Mouse (Mus musculus): ENCODE data around the gene Stx1b. TPM values are rescaled to one million over a fixed set of nuclear protein-coding genes. Genes with fewer than 3 reads are reported as not detected.
A peak's percentile ranks its signal among the peaks of the same experiment; 100 is the strongest.

Stx1b gene
- polyA plus RNA-seq, 1 experiment from 2014 or later, result 10.0 TPM

GRCm38 (mm10) chr7:127765756-127766155, 58.6 kb downstream of the Stx1b start:
- H3K36me3 ChIP-seq, result peaks cover 66% of the 10 kb centered on the region

GRCm38 (mm10) chr7:127763642-127764041, 60.7 kb downstream of the Stx1b start:
- Histone ChIP-seq H3K4me3 (no peak overlapping the region), H3K9me3 (no peaks in the 10 kb centered on the region), H3K9ac (no peak overlapping the region), H3K4me1 (peaks cover 17% of the 10 kb centered on the region), H3K4me2 (replicated peaks) (no peak overlapping the region), H3K27ac (no peak overlapping the region), H3K27me3 (no peaks in the 10 kb centered on the region), H3K36me3 (peaks cover 74% of the 10 kb centered on the region)
- 87% methylated on average over 4 of the region's 4 CpGs for WGBS
- ATAC-seq (ENCODE audit: insufficient number of reproducible peaks, insufficient read depth, low FRiP score, low TSS enrichment), result no peak

More at GRCm38 (mm10) chr7:127765756-127766155, 58.6 kb downstream of the Stx1b start:
- Histone ChIP-seq H3K4me3 (no peak overlapping the region), H3K4me1 (peaks cover 17% of the 10 kb centered on the region), H3K9ac (no peak overlapping the region), H3K27me3 (no peaks in the 10 kb centered on the region), H3K9me3 (no peaks in the 10 kb centered on the region), H3K27ac (no peak overlapping the region), H3K4me2 (replicated peaks) (no peak overlapping the region)
- ATAC-seq (ENCODE audit: insufficient number of reproducible peaks, insufficient read depth, low FRiP score, low TSS enrichment), result no peak
- WGBS, result 84% methylated on average over 2 of the region's 2 CpGs

- 51% methylated on average over 7 of the region's 7 CpGs for WGBS
- Histone ChIP-seq H3K4me1 (peaks cover 11% of the 10 kb centered on the region), H3K4me2 (replicated peaks) (no peak overlapping the region), H3K27me3 (no peaks in the 10 kb centered on the region), H3K9me3 (no peaks in the 10 kb centered on the region), H3K4me3 (no peak overlapping the region), H3K27ac (no peak overlapping the region), H3K9ac (no peak overlapping the region), H3K36me3 (peaks cover 81% of the 10 kb centered on the region)
- ATAC-seq (ENCODE audit: insufficient number of reproducible peaks, insufficient read depth, low FRiP score, low TSS enrichment), result no peak
These were observed 63.3 kb downstream of the Stx1b start for GRCm38 (mm10) chr7:127761026-127761425.

GRCm38 (mm10) chr7:127760478-127760877, 63.9 kb downstream of the Stx1b start:
- no peaks in the 10 kb centered on the region for H3K9me3 ChIP-seq
- no peaks in the 10 kb centered on the region for H3K27me3 ChIP-seq
- no peak overlapping the region for H3K9ac ChIP-seq
- ATAC-seq (ENCODE audit: insufficient number of reproducible peaks, insufficient read depth, low FRiP score, low TSS enrichment), result no peak
- peaks cover 81% of the 10 kb centered on the region for H3K36me3 ChIP-seq
- H3K27ac ChIP-seq, result no peak overlapping the region
- H3K4me3 ChIP-seq, result no peak overlapping the region
- peaks cover 13% of the 10 kb centered on the region for H3K4me1 ChIP-seq
- H3K4me2 ChIP-seq (replicated peaks), result no peak overlapping the region
- 85% methylated on average over 3 of the region's 3 CpGs for WGBS

GRCm38 (mm10) chr7:127759716-127760115, 64.6 kb downstream of the Stx1b start:
- H3K9me3 ChIP-seq, result no peaks in the 10 kb centered on the region
- 30% methylated on average over 6 of the region's 6 CpGs for WGBS
- H3K4me3 ChIP-seq, result no peak overlapping the region
- H3K4me2 ChIP-seq (replicated peaks), result no peak overlapping the region
- no peaks in the 10 kb centered on the region for H3K27me3 ChIP-seq
- H3K36me3 ChIP-seq, result peaks cover 81% of the 10 kb centered on the region
- peak overlapping the region; percentile 54; the same call in 1 of the 2 replicates for H3K27ac ChIP-seq
- H3K9ac ChIP-seq, result 0 out of 2 replicates have a peak overlapping the region, but pooled peaks have one; percentile 1
- ATAC-seq (ENCODE audit: insufficient number of reproducible peaks, insufficient read depth, low FRiP score, low TSS enrichment), result no peak
- H3K4me1 ChIP-seq, result peaks cover 13% of the 10 kb centered on the region

Other genes starting within 250 kb of the Stx1b start
- 11.0 and 11.3 TPM in 2 replicates for gene Ccdc189, start 236.0 kb downstream of the Stx1b start, polyA plus RNA-seq (2016; fragmentation: Nextera tagmentation; extraction: Ambion mirVana)
- 63.0 and 66.2 TPM in 2 replicates for gene Rnf40, start 235.8 kb downstream of the Stx1b start, polyA plus RNA-seq (2016; fragmentation: Nextera tagmentation; extraction: Ambion mirVana)
- gene Zfp629, start 208.8 kb downstream of the Stx1b start, polyA plus RNA-seq (2016; fragmentation: Nextera tagmentation; extraction: Ambion mirVana), result 24.6 and 25.1 TPM in 2 replicates
- gene Bcl7c, start 115.6 kb downstream of the Stx1b start, polyA plus RNA-seq (2016; fragmentation: Nextera tagmentation; extraction: Ambion mirVana), result 127 and 141 TPM in 2 replicates
- gene Ctf1, start 111.8 kb downstream of the Stx1b start, polyA plus RNA-seq (2016; fragmentation: Nextera tagmentation; extraction: Ambion mirVana), result 27.7 and 30.5 TPM in 2 replicates
- gene Ctf2, start 92.4 kb downstream of the Stx1b start, polyA plus RNA-seq (2016; fragmentation: Nextera tagmentation; extraction: Ambion mirVana), result 0.55 and 0.68 TPM in 2 replicates
- 11.8 and 11.9 TPM in 2 replicates for gene Fbxl19, start 80.0 kb downstream of the Stx1b start, polyA plus RNA-seq (2016; fragmentation: Nextera tagmentation; extraction: Ambion mirVana)
- 16.7 and 17.5 TPM in 2 replicates for gene Orai3, start 54.7 kb downstream of the Stx1b start, polyA plus RNA-seq (2016; fragmentation: Nextera tagmentation; extraction: Ambion mirVana)
- gene Setd1a, start 47.9 kb downstream of the Stx1b start, polyA plus RNA-seq (2016; fragmentation: Nextera tagmentation; extraction: Ambion mirVana), result 25.5 and 26.5 TPM in 2 replicates
- gene Gm49388, start 38.9 kb downstream of the Stx1b start, polyA plus RNA-seq (2016; fragmentation: Nextera tagmentation; extraction: Ambion mirVana), result not detected in 2 replicates
- gene Hsd3b7, start 23.9 kb downstream of the Stx1b start, polyA plus RNA-seq (2016; fragmentation: Nextera tagmentation; extraction: Ambion mirVana), result 10.3 and 10.9 TPM in 2 replicates
- 36.1 and 41.5 TPM in 2 replicates for gene Stx4a, start 255 bp downstream of the Stx1b start, polyA plus RNA-seq (2016; fragmentation: Nextera tagmentation; extraction: Ambion mirVana)
- 15.6 and 16.2 TPM in 2 replicates for gene Zfp646, start 51.7 kb upstream of the Stx1b start, polyA plus RNA-seq (2016; fragmentation: Nextera tagmentation; extraction: Ambion mirVana)
- gene Zfp668, start 52.3 kb upstream of the Stx1b start, polyA plus RNA-seq (2016; fragmentation: Nextera tagmentation; extraction: Ambion mirVana), result 31.8 and 32.9 TPM in 2 replicates
- gene Prss53, start 66.4 kb upstream of the Stx1b start, polyA plus RNA-seq (2016; fragmentation: Nextera tagmentation; extraction: Ambion mirVana), result 1.2 and 1.3 TPM in 2 replicates
- not detected in 2 replicates for gene Gm21974, start 70.9 kb upstream of the Stx1b start, polyA plus RNA-seq (2016; fragmentation: Nextera tagmentation; extraction: Ambion mirVana)
- gene Vkorc1, start 71.1 kb upstream of the Stx1b start, polyA plus RNA-seq (2016; fragmentation: Nextera tagmentation; extraction: Ambion mirVana), result 88.6 and 93.5 TPM in 2 replicates
- gene Bckdk, start 79.5 kb upstream of the Stx1b start, polyA plus RNA-seq (2016; fragmentation: Nextera tagmentation; extraction: Ambion mirVana), result 86.9 and 88.2 TPM in 2 replicates
- gene Kat8, start 88.0 kb upstream of the Stx1b start, polyA plus RNA-seq (2016; fragmentation: Nextera tagmentation; extraction: Ambion mirVana), result 50.9 and 53.7 TPM in 2 replicates
- gene Prss8, start 105.6 kb upstream of the Stx1b start, polyA plus RNA-seq (2016; fragmentation: Nextera tagmentation; extraction: Ambion mirVana), result 8.3 and 8.4 TPM in 2 replicates
- 10.5 and 11.2 TPM in 2 replicates for gene Prss36, start 122.2 kb upstream of the Stx1b start, polyA plus RNA-seq (2016; fragmentation: Nextera tagmentation; extraction: Ambion mirVana)
- 582 and 594 TPM in 2 replicates for gene Fus, start 142.9 kb upstream of the Stx1b start, polyA plus RNA-seq (2016; fragmentation: Nextera tagmentation; extraction: Ambion mirVana)
- 11.2 and 13.6 TPM in 2 replicates for gene Pycard, start 169.3 kb upstream of the Stx1b start, polyA plus RNA-seq (2016; fragmentation: Nextera tagmentation; extraction: Ambion mirVana)
- 0.34 and 0.45 TPM in 2 replicates for gene Trim72, start 179.4 kb upstream of the Stx1b start, polyA plus RNA-seq (2016; fragmentation: Nextera tagmentation; extraction: Ambion mirVana)
- gene Itgam, start 238.1 kb upstream of the Stx1b start, polyA plus RNA-seq (2016; fragmentation: Nextera tagmentation; extraction: Ambion mirVana), result 0.74 and 0.88 TPM in 2 replicates
- gene Gm49368, start 238.1 kb upstream of the Stx1b start, polyA plus RNA-seq (2016; fragmentation: Nextera tagmentation; extraction: Ambion mirVana), result not detected in 2 replicates

Data from embryonic facial prominence, embryonic 12.5 days (tissue).